8 mouse cellular contexts compared by ENCODE assay signal in genomic region chr4:129113083-129113988, GRCm38 (mm10). TPM values are rescaled to one million over a fixed set of nuclear protein-coding genes. Genes with fewer than 3 reads are reported as not detected.
DNase-seq lines count a peak whose midpoint lies in the region; ATAC-seq and TF ChIP-seq lines count a peak whose summit lies in the region.

No protein-coding gene starts in this region.

- no peak overlapping the region for H3K4me2 ChIP-seq in hindbrain, embryonic 15.5 days

- in situ Hi-C loops in ES-E14 (cut with MboI; ENCODE audit: low sequenced_read_pairs in 2 of 2, unreplicated experiment in 2 of 2), result no loop called here

- H3K9me3 ChIP-seq in ES-E14 (ENCODE audit: control insufficient read depth, insufficient read depth, low read depth, low read length), result no peaks in the 10 kb centered on the region
- H3K9me3 ChIP-seq in hindbrain, embryonic 15.5 days, result no peaks in the 10 kb centered on the region

- TF ChIP-seq POLR2A in bone marrow macrophage, adult 2 months (IDR thresholded peaks at IDR 0.05; ENCODE audit: borderline replicate concordance, low read depth, low read length), result no peak
- TF ChIP-seq POLR2A in embryonic fibroblast, embryonic 13.5 days (IDR thresholded peaks at IDR 0.05; ENCODE audit: low read depth, low read length), result no peak

- peak overlapping the region; percentile 9; the same call in 1 of the 2 replicates for H3K9ac ChIP-seq in ES-E14 (ENCODE audit: insufficient read depth, low read depth, low read length, poor library complexity, severe bottlenecking)
- H3K9ac ChIP-seq in hindbrain, embryonic 15.5 days, result no peak overlapping the region

- DNase-seq in ES-E14 (ENCODE audit: low read depth, low spot score), result peak; percentile 96
- peak; percentile 76 to 89 for DNase-seq in layer of hippocampus, postnatal 25 days (ENCODE audit: extremely low spot score in 1 of 2, low spot score in 1 of 2)
- DNase-seq in lung, postnatal 14 days, result peak; percentile 62
- peak; percentile 83 for DNase-seq in retina, postnatal 7 days (ENCODE audit: low read depth, low spot score)

- H3K4me1 ChIP-seq in ES-E14 (ENCODE audit: control insufficient read depth in 2 of 2, insufficient read depth in 2 of 2, low read length in 2 of 2, poor library complexity in 1 of 2), result peaks cover 4 to 10% of the 10 kb centered on the region in 2 experiments
- H3K4me1 ChIP-seq in bone marrow macrophage, adult 2 months (ENCODE audit: control insufficient read depth, insufficient read depth, low read length), result no peaks in the 10 kb centered on the region
- H3K4me1 ChIP-seq in embryonic fibroblast, embryonic 13.5 days (ENCODE audit: control insufficient read depth, insufficient read depth, low read length), result no peaks in the 10 kb centered on the region
- H3K4me1 ChIP-seq in hindbrain, embryonic 15.5 days (replicated peaks), result peaks cover 27% of the 10 kb centered on the region

- no peaks in the 10 kb centered on the region for H3K27me3 ChIP-seq in hindbrain, embryonic 15.5 days

- WGBS in hindbrain, embryonic 15.5 days, result 25% methylated on average over 28 of the region's 28 CpGs

- ATAC-seq in hindbrain, embryonic 15.5 days (ENCODE audit: low FRiP score, low read depth), result peak; percentile 71
- ATAC-seq in activated CD4-positive, CD25-positive, alpha-beta regulatory T cell, adult 4 months, result no peak

- no peak overlapping the region for H3K27ac ChIP-seq in ES-E14 (ENCODE audit: insufficient read depth, low read depth, low read length, poor library complexity, severe bottlenecking)
- H3K27ac ChIP-seq in bone marrow macrophage, adult 2 months (ENCODE audit: insufficient read depth, low read depth, low read length), result no peak overlapping the region
- no peak overlapping the region for H3K27ac ChIP-seq in embryonic fibroblast, embryonic 13.5 days (ENCODE audit: insufficient read depth, low read length)
- H3K27ac ChIP-seq in hindbrain, embryonic 15.5 days (replicated peaks), result no peak overlapping the region

- 0 out of 4 replicates have a peak overlapping the region, but pooled peaks of 1 of the 2 experiments have one; percentile 4 for H3K4me3 ChIP-seq in ES-E14 (ENCODE audit: insufficient read depth in 1 of 2, low read depth in 1 of 2, low read length in 2 of 2, poor library complexity in 1 of 2, severe bottlenecking in 1 of 2)
- H3K4me3 ChIP-seq in bone marrow macrophage, adult 2 months (ENCODE audit: insufficient read depth, low read length), result no peak overlapping the region
- H3K4me3 ChIP-seq in embryonic fibroblast, embryonic 13.5 days (ENCODE audit: insufficient read depth, low read length), result no peak overlapping the region
- no peak overlapping the region for H3K4me3 ChIP-seq in hindbrain, embryonic 15.5 days

- TF ChIP-seq CTCF in bone marrow macrophage, adult 2 months (IDR thresholded peaks at IDR 0.05; ENCODE audit: low read depth, low read length), result peak; percentile 30; the same call in 1 of the 2 replicates
- TF ChIP-seq CTCF in embryonic fibroblast, embryonic 13.5 days (IDR thresholded peaks at IDR 0.05; ENCODE audit: borderline replicate concordance, insufficient read depth, low read length), result peak; percentile 96

- H3K36me3 ChIP-seq in ES-E14 (ENCODE audit: control insufficient read depth, insufficient read depth, low read length, poor library complexity, severe bottlenecking), result no peaks in the 10 kb centered on the region
- H3K36me3 ChIP-seq in hindbrain, embryonic 15.5 days, result no peaks in the 10 kb centered on the region

TF ChIP-seq in ES-E14, 5 proteins besides CTCF, POLR2A, EP300 and RAD21:
- TF ChIP-seq CHD2 (IDR thresholded peaks at IDR 0.05; ENCODE audit: low read depth, low read length) (no peak), ZC3H11A (IDR thresholded peaks at IDR 0.05; ENCODE audit: borderline replicate concordance, low read depth, low read length) (peak; percentile 67; the same call in 1 of the 2 replicates), ZNF384 (IDR thresholded peaks at IDR 0.05; ENCODE audit: low read depth, low read length) (peak; percentile 8; the same call in 1 of the 2 replicates), HCFC1 (IDR thresholded peaks at IDR 0.05; ENCODE audit: borderline replicate concordance, insufficient read depth, low read length) (peak; percentile 77; the same call in 1 of the 2 replicates), MAFK (IDR thresholded peaks at IDR 0.05; ENCODE audit: insufficient read depth, low read depth, low read length) (no peak)

RNA-seq across cellular contexts. Expression of gene Tmem54, which starts 8.0 kb away (rescaled TPM):
- 10.0 and 18.8 TPM in 2 replicates for total RNA-seq in ES-E14 (2012; rRNA removed)
- not detected in 2 replicates for polyA plus RNA-seq in bone marrow macrophage, adult 2 months (2012; ENCODE audit: insufficient read depth, insufficient read length, missing spikeins)
- not detected in 2 replicates for polyA plus RNA-seq in embryonic fibroblast, embryonic 13.5 days (2011; ENCODE audit: insufficient read length, low read depth, missing spikeins)
- polyA plus RNA-seq in hindbrain, embryonic 15.5 days (2015; fragmentation: Nextera tagmentation; extraction: Ambion mirVana), result 0.14 TPM in 1 of 2 replicates, not detected in the other
- not detected for total RNA-seq in layer of hippocampus, postnatal 25 days (2021)
- polyA plus RNA-seq in activated CD4-positive, CD25-positive, alpha-beta regulatory T cell, adult 4 months (2017; shearing (Covaris generic)), result not detected

RNA-seq across cellular contexts. Expression of gene Hpca, which starts 8.5 kb away (rescaled TPM):
- total RNA-seq in ES-E14 (2012; rRNA removed), result 4.4 and 6.1 TPM in 2 replicates
- not detected in 2 replicates for polyA plus RNA-seq in bone marrow macrophage, adult 2 months (2012; ENCODE audit: insufficient read depth, insufficient read length, missing spikeins)
- not detected in 2 replicates for polyA plus RNA-seq in embryonic fibroblast, embryonic 13.5 days (2011; ENCODE audit: insufficient read length, low read depth, missing spikeins)
- polyA plus RNA-seq in hindbrain, embryonic 15.5 days (2015; fragmentation: Nextera tagmentation; extraction: Ambion mirVana), result 110 and 133 TPM in 2 replicates
- 1,000 to 10,000 TPM; 2,567 to 2,613 TPM for total RNA-seq in layer of hippocampus, postnatal 25 days (2021)
- polyA plus RNA-seq in activated CD4-positive, CD25-positive, alpha-beta regulatory T cell, adult 4 months (2017; shearing (Covaris generic)), result not detected

RNA-seq across cellular contexts. Expression of gene Fndc5, which starts 23.5 kb away (rescaled TPM):
- total RNA-seq in ES-E14 (2012; rRNA removed), result 1.2 and 1.5 TPM in 2 replicates
- not detected in 2 replicates for polyA plus RNA-seq in bone marrow macrophage, adult 2 months (2012; ENCODE audit: insufficient read depth, insufficient read length, missing spikeins)
- polyA plus RNA-seq in embryonic fibroblast, embryonic 13.5 days (2011; ENCODE audit: insufficient read length, low read depth, missing spikeins), result 0.53 and 1.1 TPM in 2 replicates
- polyA plus RNA-seq in hindbrain, embryonic 15.5 days (2015; fragmentation: Nextera tagmentation; extraction: Ambion mirVana), result 12.5 and 15.0 TPM in 2 replicates
- total RNA-seq in layer of hippocampus, postnatal 25 days (2021), result 10 to 100 TPM; 85.1 to 86.0 TPM
- polyA plus RNA-seq in activated CD4-positive, CD25-positive, alpha-beta regulatory T cell, adult 4 months (2017; shearing (Covaris generic)), result under 1 TPM; 0.28 to 0.56 TPM

RNA-seq across cellular contexts. Expression of gene Rnf19b, which starts 55.3 kb away (rescaled TPM):
- 47.1 and 66.7 TPM in 2 replicates for total RNA-seq in ES-E14 (2012; rRNA removed)
- 91.7 and 94.9 TPM in 2 replicates for polyA plus RNA-seq in bone marrow macrophage, adult 2 months (2012; ENCODE audit: insufficient read depth, insufficient read length, missing spikeins)
- polyA plus RNA-seq in embryonic fibroblast, embryonic 13.5 days (2011; ENCODE audit: insufficient read length, low read depth, missing spikeins), result 49.7 and 62.6 TPM in 2 replicates
- 32.2 and 34.6 TPM in 2 replicates for polyA plus RNA-seq in hindbrain, embryonic 15.5 days (2015; fragmentation: Nextera tagmentation; extraction: Ambion mirVana)
- total RNA-seq in layer of hippocampus, postnatal 25 days (2021), result 10 to 100 TPM; 48.1 to 49.7 TPM
- polyA plus RNA-seq in activated CD4-positive, CD25-positive, alpha-beta regulatory T cell, adult 4 months (2017; shearing (Covaris generic)), result 10 to 100 TPM; 18.9 TPM

Comparison
In these comparisons a context has a peak if more than half of its experiments do, and no peak if none do; other contexts are left out.
1. RNA of gene Hpca, which starts 8.5 kb away (polyA plus RNA-seq): 110 to 133 TPM in hindbrain, embryonic 15.5 days; not detected in bone marrow macrophage, adult 2 months, not detected in embryonic fibroblast, embryonic 13.5 days and not detected in activated CD4-positive, CD25-positive, alpha-beta regulatory T cell, adult 4 months; every median in the first group is over 10 times any median in the second.
2. Peak in every context shown above with its lines, with median percentiles within 50 percentile points of each other: DNase-seq.